Mouse (Mus musculus): ENCODE results near the gene Timp2. TPM values are rescaled to one million over a fixed set of nuclear protein-coding genes. Genes with fewer than 3 reads are reported as not detected.

The Timp2 gene
- polyA plus RNA-seq, 2 experiments from 2014 or later = 9.5 to 10.5 TPM

GRCm38 (mm10) chr11:118289562-118289961 is 66.0 kb downstream of the Timp2 start:
- ATAC-seq = no peak

DNA sequence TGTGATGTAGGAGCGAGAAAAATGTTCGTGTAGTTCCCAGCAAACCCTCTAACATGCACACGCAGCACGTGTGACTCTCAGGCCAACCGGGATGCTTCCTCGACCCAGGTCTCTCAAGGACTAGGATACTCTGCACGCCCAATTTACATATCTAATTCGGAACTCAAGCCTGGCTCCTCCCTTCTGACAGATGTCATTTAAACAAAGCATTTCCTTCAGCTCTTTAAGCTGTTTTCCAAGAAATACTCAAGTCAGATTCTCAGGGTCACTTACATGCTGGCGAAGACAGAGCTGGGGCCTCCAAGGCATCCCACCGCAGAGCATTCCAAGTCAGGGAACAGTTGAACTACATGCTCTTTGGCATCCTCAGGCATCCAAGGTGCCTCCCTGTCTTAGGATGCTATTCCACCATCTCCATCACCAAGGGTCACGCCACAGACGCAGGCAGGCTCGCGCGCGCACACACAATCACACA is 66.5 kb downstream of the Timp2 start:
- no peak for ATAC-seq

- ATAC-seq = no peak
Measured at GRCm38 (mm10) chr11:118287573-118287972, 68.0 kb downstream of the Timp2 start.

DNA sequence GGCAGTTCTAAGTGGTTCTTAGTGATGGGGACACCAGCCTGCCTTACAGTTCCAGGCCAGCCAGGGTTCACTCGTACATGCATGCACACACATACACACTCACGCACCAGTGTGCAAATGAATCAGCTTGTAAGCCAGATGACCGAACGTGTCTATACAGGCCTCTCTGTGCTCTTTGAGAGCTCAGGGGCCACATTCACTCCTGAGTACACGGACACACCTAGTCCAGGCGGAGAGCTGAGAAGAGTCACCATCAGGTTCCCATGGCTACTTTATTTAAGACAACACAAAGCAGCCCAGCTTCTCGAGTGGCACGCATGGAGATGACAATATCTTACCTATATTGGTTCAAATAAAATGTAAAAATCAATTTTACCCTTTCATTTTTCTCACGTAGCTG is 69.1 kb downstream of the Timp2 start:
- ATAC-seq = no peak

DNA sequence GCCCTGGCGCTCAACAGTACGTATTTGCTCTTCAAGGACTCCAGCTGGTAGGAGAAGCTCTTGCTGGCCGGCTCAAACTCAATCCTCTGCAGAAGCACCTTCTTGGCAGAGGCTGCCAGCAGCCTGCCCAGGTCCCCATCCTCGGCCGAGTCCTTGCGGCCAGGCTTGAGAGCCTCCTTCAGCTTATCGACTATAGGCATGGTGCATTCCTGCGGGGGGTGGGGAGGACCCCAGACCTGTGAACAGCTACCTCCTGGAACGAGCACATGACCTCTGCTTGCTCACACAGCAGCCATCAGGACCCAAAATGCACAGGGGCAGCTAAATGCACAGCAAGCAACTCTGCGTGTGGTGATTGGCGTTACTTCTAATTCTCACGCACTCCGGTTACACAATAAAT is 69.7 kb downstream of the Timp2 start:
- ATAC-seq = no peak

- ATAC-seq = no peak
Measured at GRCm38 (mm10) chr11:118280218-118280617, 75.3 kb downstream of the Timp2 start.

DNA sequence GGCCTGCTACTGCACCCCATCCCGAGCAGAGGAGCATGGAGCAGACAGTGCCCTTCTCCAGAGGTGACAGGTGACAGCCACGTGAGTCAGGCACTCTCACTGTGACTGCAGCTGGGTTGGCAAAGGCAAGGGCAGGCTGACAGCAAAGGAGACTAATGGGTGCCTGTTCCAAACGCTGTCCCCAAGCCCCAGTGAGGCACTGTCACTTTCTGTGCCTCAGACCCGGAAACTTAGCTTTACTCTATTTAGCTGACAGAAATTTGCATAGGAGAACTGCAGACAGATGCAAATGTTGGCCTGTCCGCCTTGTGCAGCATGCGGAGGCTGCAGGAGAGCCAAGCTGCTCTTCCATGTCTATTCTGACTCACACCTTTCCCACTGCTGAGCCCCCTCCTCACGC is 79.2 kb downstream of the Timp2 start:
- no peak for ATAC-seq

DNA sequence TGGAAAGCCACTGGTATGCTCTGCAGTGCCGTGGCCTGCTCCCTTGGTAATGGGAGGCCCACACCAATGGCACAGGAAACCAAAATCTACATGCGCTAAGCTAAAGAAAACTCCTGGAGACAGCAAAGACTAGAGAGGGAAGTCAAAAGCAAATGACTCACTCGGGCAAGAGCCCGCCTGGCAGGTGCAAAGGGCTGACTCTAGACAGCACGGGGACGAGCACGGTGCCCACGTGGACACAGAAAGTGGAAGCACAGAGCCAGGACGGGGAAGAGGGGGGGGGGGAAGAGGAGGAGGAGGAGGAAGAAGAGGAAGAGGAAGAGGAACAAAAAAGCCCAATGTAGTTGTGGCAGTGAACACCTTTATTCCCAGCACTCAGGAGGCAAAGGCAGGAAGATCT is 80.4 kb downstream of the Timp2 start:
- no peak for ATAC-seq

DNA sequence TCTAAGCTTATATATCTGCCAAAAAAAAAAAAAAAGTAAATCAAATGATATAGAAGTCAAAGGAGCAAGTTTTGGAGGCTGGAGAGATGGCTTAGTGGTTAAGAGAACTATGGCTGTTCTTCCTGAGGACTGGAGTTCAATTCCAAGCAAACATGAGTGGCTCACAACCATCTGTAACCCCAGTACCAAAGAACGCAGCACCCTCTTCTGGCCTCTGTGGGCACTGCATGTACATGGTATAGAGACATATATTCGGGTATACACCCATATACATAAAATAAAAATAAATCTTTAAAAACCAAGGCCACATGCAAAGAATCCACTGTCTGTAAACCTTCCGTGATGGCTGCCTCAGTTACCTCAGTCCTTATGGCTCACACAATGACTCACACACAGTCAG is 85.7 kb downstream of the Timp2 start:
- ATAC-seq = no peak

DNA sequence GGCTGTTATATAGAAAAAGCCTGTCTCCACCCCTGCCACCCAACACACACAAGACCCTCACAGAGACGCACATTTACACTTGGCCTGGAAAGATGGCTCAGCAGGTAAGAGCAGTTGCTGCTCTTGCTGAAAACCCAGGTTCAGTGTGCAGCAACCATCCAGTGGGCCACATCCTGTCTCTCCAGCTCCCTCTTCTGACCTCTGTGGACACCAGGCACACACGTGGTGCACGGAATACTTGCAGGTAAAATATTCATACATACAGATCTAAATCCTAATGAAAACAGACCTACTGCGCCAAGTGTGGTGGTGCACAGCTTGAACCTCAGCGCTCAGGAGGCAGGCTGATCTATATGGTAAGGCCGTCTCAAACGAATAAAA is 88.9 kb downstream of the Timp2 start:
- peak; percentile 78 for ATAC-seq

- peak; percentile 66 for ATAC-seq
Measured at GRCm38 (mm10) chr11:118266044-118266665, 89.4 kb downstream of the Timp2 start.

DNA sequence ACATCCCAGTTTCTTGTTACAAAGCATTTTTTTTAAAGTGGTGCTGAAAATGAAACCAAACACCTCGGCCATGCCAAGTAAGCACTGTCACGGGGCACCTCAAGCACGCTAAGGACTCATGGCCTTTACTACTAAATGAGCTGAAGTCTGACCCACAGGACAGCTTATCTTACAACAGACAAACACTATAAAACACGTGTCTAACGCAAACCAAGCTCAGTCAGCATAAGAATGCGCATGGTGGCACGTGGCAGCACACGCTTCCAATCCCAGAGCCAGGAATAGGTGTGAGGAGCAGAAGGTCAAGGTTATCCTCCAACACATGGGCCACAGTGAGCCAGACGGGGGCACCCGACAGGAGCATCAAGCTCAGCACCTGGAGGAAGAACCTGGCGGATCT is 89.9 kb downstream of the Timp2 start:
- ATAC-seq = no peak

DNA sequence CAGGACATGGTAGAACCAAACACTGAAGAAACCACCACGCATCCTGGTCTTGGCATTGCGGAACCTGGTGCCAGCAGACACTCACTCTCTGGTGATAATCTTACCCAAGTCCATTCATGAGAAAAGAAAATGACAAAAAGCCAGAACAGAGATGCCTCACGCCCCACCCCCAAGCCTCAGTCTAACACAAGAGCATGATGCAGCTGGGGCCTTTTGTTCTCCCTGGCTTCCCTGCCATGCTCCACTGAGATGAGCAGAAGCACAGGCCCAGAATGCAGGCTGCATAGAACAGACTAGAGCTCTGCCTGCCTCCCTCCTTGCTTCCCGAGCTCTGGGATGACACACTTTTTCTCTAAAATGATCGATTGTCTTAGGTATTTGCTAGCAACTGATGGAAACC is 92.4 kb downstream of the Timp2 start:
- no peak for ATAC-seq

GRCm38 (mm10) chr11:118260081-118260480 is 95.5 kb downstream of the Timp2 start:
- ATAC-seq = peak; percentile 88

GRCm38 (mm10) chr11:118259580-118259979 is 96.0 kb downstream of the Timp2 start:
- peak; percentile 56 for ATAC-seq

GRCm38 (mm10) chr11:118256371-118256770 is 99.2 kb downstream of the Timp2 start:
- no peak for ATAC-seq

DNA sequence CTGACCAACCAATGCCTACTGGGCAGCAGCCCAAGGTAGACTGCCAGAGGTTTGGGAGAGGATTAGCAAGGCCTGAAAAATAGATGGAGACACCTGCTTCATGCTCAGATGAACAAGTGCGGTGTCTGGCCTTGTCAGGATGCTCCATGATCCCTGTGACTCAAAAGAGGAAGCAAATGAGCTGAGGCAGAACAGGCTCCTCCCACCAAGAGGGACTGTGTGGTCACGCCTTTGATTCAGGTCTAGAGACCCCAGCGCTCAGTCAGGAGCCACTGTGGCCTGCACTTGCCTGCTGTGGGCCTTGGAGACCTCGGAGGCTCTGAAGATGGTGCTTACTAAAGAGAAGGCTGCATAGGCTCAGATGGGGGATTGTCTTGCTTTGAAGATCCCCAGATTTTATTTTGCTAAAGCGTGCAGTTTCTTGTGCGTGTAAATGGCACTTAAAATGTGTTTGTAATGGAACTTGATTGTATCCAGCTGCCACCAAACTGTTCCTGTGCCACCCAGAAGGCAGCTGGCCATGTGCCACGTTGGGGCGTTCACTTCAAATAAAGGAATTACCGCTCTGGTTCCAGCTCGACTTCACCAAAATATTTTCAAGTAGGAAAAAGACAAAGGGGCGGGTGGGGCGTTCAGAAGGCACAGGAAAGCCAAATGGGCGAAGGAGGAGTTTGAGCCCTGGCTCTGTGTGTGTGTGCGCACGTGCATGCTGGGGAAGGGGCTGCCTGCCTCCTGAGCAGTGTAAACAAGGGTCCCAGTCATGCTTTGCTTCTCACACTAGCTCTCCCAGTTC is 101.2 kb downstream of the Timp2 start:
- no peak for ATAC-seq

DNA sequence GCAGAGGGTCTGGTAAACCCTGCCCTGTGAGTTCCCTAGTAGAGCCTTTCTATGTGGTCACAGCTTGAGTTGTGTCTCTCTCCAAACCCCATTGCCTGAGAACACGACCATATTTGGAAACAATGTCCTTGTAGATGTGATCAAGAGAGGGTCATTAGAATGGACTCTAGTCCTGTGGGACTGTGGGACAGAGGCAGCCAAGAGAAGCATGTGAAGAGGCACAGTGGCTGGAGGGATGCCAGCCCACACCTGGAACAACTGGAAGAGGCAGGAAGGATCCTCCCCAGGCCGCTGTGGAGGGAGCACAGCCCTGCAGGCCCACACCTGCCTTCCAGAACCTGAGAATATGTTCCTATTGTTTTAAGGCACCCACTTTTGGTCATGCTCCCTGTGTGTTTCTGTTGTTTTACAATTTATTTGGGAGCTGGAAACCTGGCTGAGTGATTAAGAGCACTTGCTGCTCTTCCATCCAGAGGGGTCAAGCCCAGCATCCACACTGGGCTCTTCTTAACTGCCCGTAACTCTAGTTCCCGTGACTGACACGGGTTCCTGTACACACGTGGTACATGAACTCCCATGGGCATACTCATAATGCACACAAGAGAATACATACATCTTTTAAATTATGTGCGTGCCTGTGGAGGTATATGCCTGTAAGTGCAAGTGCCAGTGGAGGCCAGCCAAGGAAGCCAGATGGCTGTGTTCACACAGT is 101.9 kb downstream of the Timp2 start:
- no peak for ATAC-seq

Other genes starting within 250 kb of the Timp2 start
- gene Dnah17, start 225.1 kb downstream of the Timp2 start, polyA plus RNA-seq (2017; shearing (Covaris generic)) = under 1 TPM; 0.55 to 0.67 TPM
- 10 to 100 TPM; 34.7 to 59.5 TPM for gene Cyth1, start 107.1 kb downstream of the Timp2 start, polyA plus RNA-seq (2017; shearing (Covaris generic))
- gene Usp36, start 65.5 kb downstream of the Timp2 start, polyA plus RNA-seq (2017; shearing (Covaris generic)) = 10 to 100 TPM; 21.1 to 33.0 TPM
- under 1 TPM; 0.32 to 0.52 TPM for gene Cep295nl, start 13.2 kb downstream of the Timp2 start, polyA plus RNA-seq (2017; shearing (Covaris generic))
- gene Lgals3bp, start 46.4 kb upstream of the Timp2 start, polyA plus RNA-seq (2017; shearing (Covaris generic)) = 100 to 1,000 TPM in 1 of 2 experiments, 10 to 100 TPM in 1; 93.7 to 163 TPM
- 10 to 100 TPM; 12.9 to 13.6 TPM for gene Cant1, start 63.3 kb upstream of the Timp2 start, polyA plus RNA-seq (2017; shearing (Covaris generic))
- gene C1qtnf1, start 72.5 kb upstream of the Timp2 start, polyA plus RNA-seq (2017; shearing (Covaris generic)) = not detected
- gene Engase, start 121.1 kb upstream of the Timp2 start, polyA plus RNA-seq (2017; shearing (Covaris generic)) = 1 to 10 TPM; 2.3 to 5.1 TPM

All from CD4-positive, CD25-positive, alpha-beta regulatory T cell, adult 4 months (primary cell).